ENCODE assay signal across 10 mouse cellular contexts in the genomic region with DNA sequence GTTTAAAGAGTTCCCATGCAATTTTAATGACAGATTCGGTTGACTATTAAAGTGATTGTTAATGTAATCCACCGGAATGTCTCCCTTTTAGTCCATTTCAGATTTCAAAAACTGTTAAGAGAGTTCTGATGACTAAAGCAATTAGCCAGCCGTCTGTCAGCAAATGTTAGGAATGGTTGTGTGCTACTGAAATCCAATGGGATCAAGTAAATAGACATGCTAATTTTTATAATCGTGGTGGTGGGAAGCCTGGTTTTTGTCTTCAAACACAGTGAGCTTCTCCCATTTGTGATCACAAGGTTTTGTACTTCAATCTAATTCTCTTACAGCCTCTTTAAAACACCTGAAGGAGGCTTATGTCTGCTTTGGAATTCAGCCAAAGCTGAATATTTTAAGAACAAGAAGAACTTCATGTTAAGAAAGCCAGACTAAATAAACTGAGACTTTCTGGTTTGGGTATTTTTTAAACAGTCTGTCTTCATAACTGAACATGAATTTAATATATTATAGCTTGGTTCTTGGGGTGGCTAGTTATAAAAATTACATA. TPM values are rescaled to one million over a fixed set of nuclear protein-coding genes. Genes with fewer than 3 reads are reported as not detected.
DNase-seq lines count a peak whose midpoint lies in the region; ATAC-seq and TF ChIP-seq lines count a peak whose summit lies in the region.
"Had no signal": no experiment of that assay in that cellular context is flagged by ENCODE, and none has a peak within 500 bp of the region (broad histone marks: within the 10 kb centered on the region; RNA-seq: fewer than 3 reads in every experiment).

No protein-coding gene starts in this region.

- H3K27ac ChIP-seq in gastrocnemius, adult 2 months: peak overlapping the region; percentile 94
- H3K27ac ChIP-seq in kidney, postnatal 0 days: no peak overlapping the region
- H3K27ac ChIP-seq in brown adipose tissue, adult 24 weeks (replicated peaks; ENCODE audit: low read depth, low read length): 0 out of 2 replicates have a peak overlapping the region, but pooled peaks have one; percentile 23
- H3K27ac ChIP-seq in liver, embryonic 16.5 days (ENCODE audit: low read length): no peak overlapping the region
- no peak overlapping the region for H3K27ac ChIP-seq in cerebellum, adult 2 months (ENCODE audit: insufficient read depth, low read length)
- H3K27ac ChIP-seq: macrophage had no signal

- no peak for TF ChIP-seq POLR2A in cerebellum, adult 2 months (IDR thresholded peaks at IDR 0.05; ENCODE audit: borderline replicate concordance, insufficient read depth, low read length)

- intact Hi-C loops in gastrocnemius, adult 2 months (cut with DNase I): loop anchor here (2.0 to 10.0 kb wide), 2 partner anchors 69 to 137 kb away; no protein-coding TSS in a partner anchor

- WGBS in kidney, postnatal 0 days: 53% methylated on average over 4 of the region's 4 CpGs
- 55% methylated on average over 4 of the region's 4 CpGs for WGBS in liver, embryonic 16.5 days (ENCODE audit: insufficient replicate concordance)
- WGBS in cerebellum, adult 2 months: 40% methylated on average over 4 of the region's 4 CpGs

- H3K4me1 ChIP-seq in kidney, postnatal 0 days (replicated peaks; ENCODE audit: insufficient read depth, low read length): peaks cover 27% of the 10 kb centered on the region
- peaks cover 33% of the 10 kb centered on the region for H3K4me1 ChIP-seq in brown adipose tissue, adult 24 weeks (ENCODE audit: control insufficient read depth, insufficient read depth, insufficient read length, low read length)
- peaks cover 14% of the 10 kb centered on the region for H3K4me1 ChIP-seq in liver, embryonic 16.5 days (ENCODE audit: control insufficient read depth, low read depth, low read length)
- H3K4me1 ChIP-seq in cerebellum, adult 2 months (ENCODE audit: control insufficient read depth, insufficient read depth, low read length): peaks cover 8% of the 10 kb centered on the region

- 0 out of 2 replicates have a peak overlapping the region, but pooled peaks have one; percentile 5 for H3K9ac ChIP-seq in kidney, postnatal 0 days (ENCODE audit: low read depth, low read length)
- no peak overlapping the region for H3K9ac ChIP-seq in liver, embryonic 16.5 days (ENCODE audit: low read depth, low read length)

- no peaks in the 10 kb centered on the region for H3K27me3 ChIP-seq in kidney, postnatal 0 days (ENCODE audit: insufficient read depth, low read length)
- peaks cover 31% of the 10 kb centered on the region for H3K27me3 ChIP-seq in liver, embryonic 16.5 days (ENCODE audit: control insufficient read depth, insufficient read depth, low read depth, low read length)
- no peaks in the 10 kb centered on the region for H3K27me3 ChIP-seq in cerebellum, adult 2 months (ENCODE audit: control insufficient read depth, insufficient read depth, low read length)

- peak overlapping the region; percentile 97 for H3K4me3 ChIP-seq in gastrocnemius, adult 2 months
- peak overlapping the region; percentile 84 for H3K4me3 ChIP-seq in kidney, postnatal 0 days (replicated peaks; ENCODE audit: low read depth, low read length)
- H3K4me3 ChIP-seq in brown adipose tissue, adult 24 weeks (ENCODE audit: insufficient read depth, low read depth, low read length): no peak overlapping the region
- H3K4me3 ChIP-seq in liver, embryonic 16.5 days (ENCODE audit: low read depth, low read length): 0 out of 2 replicates have a peak overlapping the region, but pooled peaks have one; percentile 5
- H3K4me3 ChIP-seq in cerebellum, adult 2 months (replicated peaks; ENCODE audit: insufficient read depth, low read depth, low read length): no peak overlapping the region

- TF ChIP-seq CTCF in gastrocnemius, adult 2 months (IDR thresholded peaks at IDR 0.05): no peak
- no peak for TF ChIP-seq CTCF in kidney, postnatal 0 days (IDR thresholded peaks at IDR 0.05; ENCODE audit: low read depth)
- no peak for TF ChIP-seq CTCF in cerebellum, adult 2 months (IDR thresholded peaks at IDR 0.05; ENCODE audit: borderline replicate concordance, insufficient read depth, low read depth, low read length)

- H3K9me3 ChIP-seq in kidney, postnatal 0 days (replicated peaks; ENCODE audit: low read length): no peaks in the 10 kb centered on the region
- no peaks in the 10 kb centered on the region for H3K9me3 ChIP-seq in liver, embryonic 16.5 days (replicated peaks; ENCODE audit: control insufficient read depth, low read length)

- H3K4me2 ChIP-seq in kidney, postnatal 0 days (ENCODE audit: low read length): peak overlapping the region; percentile 87
- peak overlapping the region; percentile 77; the same call in 1 of the 2 replicates for H3K4me2 ChIP-seq in liver, embryonic 16.5 days (ENCODE audit: low read depth, low read length)

- ATAC-seq in kidney, postnatal 0 days (replicated peaks; ENCODE audit: low FRiP score, low read depth): no peak
- ATAC-seq in liver, embryonic 16.5 days (ENCODE audit: low read depth): no peak

- DNase-seq in gastrocnemius, adult 2 months: no peak
- DNase-seq in gastrocnemius, adult 18-20 months (ENCODE audit: low spot score): no peak
- DNase-seq in kidney, postnatal 0 days (ENCODE audit: low spot score): peak; percentile 19
- DNase-seq in kidney, adult 18-20 months: no peak
- no peak for DNase-seq in embryo, embryonic 10 days (ENCODE audit: low spot score)
- no peak for DNase-seq in cerebellum, adult 2 months
- DNase-seq: cerebellum, adult 11 months had no signal

- H3K36me3 ChIP-seq in kidney, postnatal 0 days (ENCODE audit: insufficient read depth, low read length): no peaks in the 10 kb centered on the region
- no peaks in the 10 kb centered on the region for H3K36me3 ChIP-seq in liver, embryonic 16.5 days (ENCODE audit: control insufficient read depth, insufficient read depth)

RNA-seq across cellular contexts. Expression of gene Map3k5, which starts 1.6 kb away (rescaled TPM):
- total RNA-seq in gastrocnemius, adult 2 months (2021): 10 to 100 TPM in 1 of 2 experiments, 1 to 10 TPM in 1; 8.6 to 15.2 TPM
- total RNA-seq in gastrocnemius, adult 18-20 months (2021): 1 to 10 TPM; 7.3 to 8.4 TPM
- 2.2 and 3.0 TPM in 2 replicates for polyA plus RNA-seq in kidney, postnatal 0 days (2015; fragmentation: Nextera tagmentation; extraction: Ambion mirVana)
- 10.9 and 13.1 TPM in 2 replicates for polyA plus RNA-seq in brown adipose tissue, adult 24 weeks (2012; ENCODE audit: insufficient read depth, insufficient read length, missing spikeins)
- 0.69 and 0.83 TPM in 2 replicates for polyA plus RNA-seq in liver, embryonic 16.5 days (2015; fragmentation: Nextera tagmentation; extraction: Ambion mirVana)
- polyA plus RNA-seq in cerebellum, adult 2 months (2012; rRNA removed): 12.1 and 14.4 TPM in 2 replicates

RNA-seq across cellular contexts. Expression of gene Pex7, which starts 28.4 kb away (rescaled TPM):
- 10 to 100 TPM; 16.1 to 23.8 TPM for total RNA-seq in gastrocnemius, adult 2 months (2021)
- total RNA-seq in gastrocnemius, adult 18-20 months (2021): 10 to 100 TPM; 20.6 to 21.7 TPM
- polyA plus RNA-seq in kidney, postnatal 0 days (2015; fragmentation: Nextera tagmentation; extraction: Ambion mirVana): 61.1 and 64.8 TPM in 2 replicates
- polyA plus RNA-seq in brown adipose tissue, adult 24 weeks (2012; ENCODE audit: insufficient read depth, insufficient read length, missing spikeins): 64.0 and 71.4 TPM in 2 replicates
- polyA plus RNA-seq in liver, embryonic 16.5 days (2015; fragmentation: Nextera tagmentation; extraction: Ambion mirVana): 29.5 and 33.1 TPM in 2 replicates
- 38.8 and 39.8 TPM in 2 replicates for polyA plus RNA-seq in cerebellum, adult 2 months (2012; rRNA removed)

Comparison
In these comparisons a context has a peak if more than half of its experiments do, and no peak if none do; other contexts are left out.
1. H3K27ac ChIP-seq: peak in gastrocnemius, adult 2 months (single experiment) and brown adipose tissue, adult 24 weeks (single experiment); none in kidney, postnatal 0 days (single experiment), liver, embryonic 16.5 days (single experiment) and cerebellum, adult 2 months (single experiment).
2. H3K4me3 ChIP-seq: peak in gastrocnemius, adult 2 months (single experiment), kidney, postnatal 0 days (single experiment) and liver, embryonic 16.5 days (single experiment); none in brown adipose tissue, adult 24 weeks (single experiment) and cerebellum, adult 2 months (single experiment).